Mouse (Mus musculus): Measurements from ENCODE around the gene Birc5. TPM values are rescaled to one million over a fixed set of nuclear protein-coding genes. Genes with fewer than 3 reads are reported as not detected.

Gene Birc5
- polyA plus RNA-seq, 1 experiment from 2014 or later = 287 TPM

GRCm38 (mm10) chr11:117879676-117880075, 30.6 kb downstream of the Birc5 start:
- H3K27ac ChIP-seq (ENCODE audit: low read depth, low read length) = no peak overlapping the region
- H3K4me1 ChIP-seq (ENCODE audit: control insufficient read depth, insufficient read depth, low read length) = peaks cover 5% of the 10 kb centered on the region
- ATAC-seq (ENCODE audit: insufficient read depth, low FRiP score, low TSS enrichment) = no peak
- no peaks in the 10 kb centered on the region for H3K27me3 ChIP-seq (ENCODE audit: control insufficient read depth, insufficient read depth, low read length)
- no peaks in the 10 kb centered on the region for H3K36me3 ChIP-seq (ENCODE audit: control insufficient read depth, insufficient read depth, low read length)
- no peaks in the 10 kb centered on the region for H3K9me3 ChIP-seq (ENCODE audit: control insufficient read depth, low read length)
- no peak overlapping the region for H3K4me2 ChIP-seq (ENCODE audit: low read depth)
- no peak overlapping the region for H3K4me3 ChIP-seq (ENCODE audit: low read depth, low read length)
- DNase-seq (ENCODE audit: low spot score) = no peak
- WGBS = 84% methylated on average over 6 of the region's 6 CpGs
- no peak overlapping the region for H3K9ac ChIP-seq (ENCODE audit: low read length)

GRCm38 (mm10) chr11:117880336-117880976, 31.4 kb downstream of the Birc5 start:
- 93% methylated on average over 9 of the region's 9 CpGs for WGBS

GRCm38 (mm10) chr11:117880977-117881358, 31.9 kb downstream of the Birc5 start:
- 77% methylated on average over 6 of the region's 6 CpGs for WGBS
- DNase-seq (ENCODE audit: low spot score) (no peak), ATAC-seq (ENCODE audit: insufficient read depth, low FRiP score, low TSS enrichment) (no peak)
- H3K9ac ChIP-seq (ENCODE audit: low read length) = no peak overlapping the region
- H3K36me3 ChIP-seq (ENCODE audit: control insufficient read depth, insufficient read depth, low read length) = no peaks in the 10 kb centered on the region
- no peaks in the 10 kb centered on the region for H3K27me3 ChIP-seq (ENCODE audit: control insufficient read depth, insufficient read depth, low read length)
- no peak overlapping the region for H3K4me2 ChIP-seq (ENCODE audit: low read depth)
- no peak overlapping the region for H3K27ac ChIP-seq (ENCODE audit: low read depth, low read length)
- H3K4me1 ChIP-seq (ENCODE audit: control insufficient read depth, insufficient read depth, low read length) = peaks cover 5% of the 10 kb centered on the region
- no peaks in the 10 kb centered on the region for H3K9me3 ChIP-seq (ENCODE audit: control insufficient read depth, low read length)
- no peak overlapping the region for H3K4me3 ChIP-seq (ENCODE audit: low read depth, low read length)

More at GRCm38 (mm10) chr11:117880336-117880976, 31.4 kb downstream of the Birc5 start:
- ATAC-seq (ENCODE audit: insufficient read depth, low FRiP score, low TSS enrichment) (no peak), DNase-seq (ENCODE audit: low spot score) (no peak)
- H3K4me1 ChIP-seq (ENCODE audit: control insufficient read depth, insufficient read depth, low read length) = peaks cover 5% of the 10 kb centered on the region
- no peak overlapping the region for H3K27ac ChIP-seq (ENCODE audit: low read depth, low read length)
- H3K27me3 ChIP-seq (ENCODE audit: control insufficient read depth, insufficient read depth, low read length) = no peaks in the 10 kb centered on the region
- H3K9ac ChIP-seq (ENCODE audit: low read length) = no peak overlapping the region
- H3K36me3 ChIP-seq (ENCODE audit: control insufficient read depth, insufficient read depth, low read length) = no peaks in the 10 kb centered on the region
- H3K4me2 ChIP-seq (ENCODE audit: low read depth) = no peak overlapping the region
- no peaks in the 10 kb centered on the region for H3K9me3 ChIP-seq (ENCODE audit: control insufficient read depth, low read length)
- H3K4me3 ChIP-seq (ENCODE audit: low read depth, low read length) = no peak overlapping the region

- Histone ChIP-seq H3K27me3 (ENCODE audit: control insufficient read depth, insufficient read depth, low read length) (no peaks in the 10 kb centered on the region), H3K4me1 (ENCODE audit: control insufficient read depth, insufficient read depth, low read length) (peaks cover 5% of the 10 kb centered on the region), H3K9ac (ENCODE audit: low read length) (no peak overlapping the region; the same call in 1 of the 2 replicates), H3K36me3 (ENCODE audit: control insufficient read depth, insufficient read depth, low read length) (no peaks in the 10 kb centered on the region), H3K27ac (ENCODE audit: low read depth, low read length) (no peak overlapping the region), H3K4me3 (ENCODE audit: low read depth, low read length) (no peak overlapping the region), H3K9me3 (ENCODE audit: control insufficient read depth, low read length) (no peaks in the 10 kb centered on the region), H3K4me2 (ENCODE audit: low read depth) (no peak overlapping the region)
- ATAC-seq (ENCODE audit: insufficient read depth, low FRiP score, low TSS enrichment) = no peak
- 36% methylated on average over 8 of the region's 8 CpGs for WGBS
- DNase-seq (ENCODE audit: low spot score) = no peak
Observed at GRCm38 (mm10) chr11:117881787-117882186, 32.7 kb downstream of the Birc5 start.

- Histone ChIP-seq H3K36me3 (ENCODE audit: control insufficient read depth, insufficient read depth, low read length) (no peaks in the 10 kb centered on the region), H3K27ac (ENCODE audit: low read depth, low read length) (no peak overlapping the region), H3K4me3 (ENCODE audit: low read depth, low read length) (no peak overlapping the region), H3K9ac (ENCODE audit: low read length) (no peak overlapping the region; the same call in 1 of the 2 replicates), H3K4me2 (ENCODE audit: low read depth) (no peak overlapping the region), H3K27me3 (ENCODE audit: control insufficient read depth, insufficient read depth, low read length) (no peaks in the 10 kb centered on the region), H3K4me1 (ENCODE audit: control insufficient read depth, insufficient read depth, low read length) (peaks cover 5% of the 10 kb centered on the region), H3K9me3 (ENCODE audit: control insufficient read depth, low read length) (no peaks in the 10 kb centered on the region)
- DNase-seq (ENCODE audit: low spot score) (no peak), ATAC-seq (ENCODE audit: insufficient read depth, low FRiP score, low TSS enrichment) (no peak)
- 85% methylated on average over 1 of the region's 1 CpGs for WGBS
Observed at GRCm38 (mm10) chr11:117882208-117882607, 33.2 kb downstream of the Birc5 start.

- Histone ChIP-seq H3K27ac (ENCODE audit: low read depth, low read length) (no peak overlapping the region), H3K4me2 (ENCODE audit: low read depth) (no peak overlapping the region), H3K4me3 (ENCODE audit: low read depth, low read length) (no peak overlapping the region), H3K9me3 (ENCODE audit: control insufficient read depth, low read length) (no peaks in the 10 kb centered on the region), H3K4me1 (ENCODE audit: control insufficient read depth, insufficient read depth, low read length) (peaks cover 28% of the 10 kb centered on the region), H3K9ac (ENCODE audit: low read length) (no peak overlapping the region), H3K27me3 (ENCODE audit: control insufficient read depth, insufficient read depth, low read length) (peaks cover 9% of the 10 kb centered on the region), H3K36me3 (ENCODE audit: control insufficient read depth, insufficient read depth, low read length) (no peaks in the 10 kb centered on the region)
- ATAC-seq (ENCODE audit: insufficient read depth, low FRiP score, low TSS enrichment) (no peak), DNase-seq (ENCODE audit: low spot score) (no peak)
- 55% methylated on average over 5 of the region's 5 CpGs for WGBS
Observed at GRCm38 (mm10) chr11:117886000-117886399, 36.9 kb downstream of the Birc5 start.

GRCm38 (mm10) chr11:117888168-117888852, 39.3 kb downstream of the Birc5 start:
- peaks cover 9% of the 10 kb centered on the region for H3K27me3 ChIP-seq (ENCODE audit: control insufficient read depth, insufficient read depth, low read length)
- no peak overlapping the region for H3K4me3 ChIP-seq (ENCODE audit: low read depth, low read length)
- DNase-seq (ENCODE audit: low spot score) (no peak), ATAC-seq (ENCODE audit: insufficient read depth, low FRiP score, low TSS enrichment) (no peak)
- peaks cover 26% of the 10 kb centered on the region for H3K4me1 ChIP-seq (ENCODE audit: control insufficient read depth, insufficient read depth, low read length)
- WGBS = 7% methylated on average over 20 of the region's 20 CpGs
- H3K27ac ChIP-seq (ENCODE audit: low read depth, low read length) = no peak overlapping the region
- no peaks in the 10 kb centered on the region for H3K36me3 ChIP-seq (ENCODE audit: control insufficient read depth, insufficient read depth, low read length)
- H3K9me3 ChIP-seq (ENCODE audit: control insufficient read depth, low read length) = no peaks in the 10 kb centered on the region
- peak overlapping the region; percentile 33 for H3K9ac ChIP-seq (ENCODE audit: low read length)
- H3K4me2 ChIP-seq (ENCODE audit: low read depth) = peak overlapping the region; percentile 38

- peak overlapping the region; percentile 38 for H3K4me2 ChIP-seq (ENCODE audit: low read depth)
- ATAC-seq (ENCODE audit: insufficient read depth, low FRiP score, low TSS enrichment) (peak; percentile 53; the same call in 1 of the 2 replicates), DNase-seq (ENCODE audit: low spot score) (peak; percentile 59)
- H3K27me3 ChIP-seq (ENCODE audit: control insufficient read depth, insufficient read depth, low read length) = peaks cover 9% of the 10 kb centered on the region
- 1% methylated on average over 32 of the region's 33 CpGs for WGBS
- H3K4me3 ChIP-seq (ENCODE audit: low read depth, low read length) = no peak overlapping the region
- peak overlapping the region; percentile 56; the same call in 1 of the 2 replicates for H3K27ac ChIP-seq (ENCODE audit: low read depth, low read length)
- H3K36me3 ChIP-seq (ENCODE audit: control insufficient read depth, insufficient read depth, low read length) = no peaks in the 10 kb centered on the region
- H3K9me3 ChIP-seq (ENCODE audit: control insufficient read depth, low read length) = no peaks in the 10 kb centered on the region
- H3K4me1 ChIP-seq (ENCODE audit: control insufficient read depth, insufficient read depth, low read length) = peaks cover 26% of the 10 kb centered on the region
- H3K9ac ChIP-seq (ENCODE audit: low read length) = peak overlapping the region; percentile 33
Observed at GRCm38 (mm10) chr11:117888853-117889822, 40.1 kb downstream of the Birc5 start.

All from neural tube, embryonic 11.5 days (tissue).